Mouse (Mus musculus): Measurements from ENCODE around the gene Il10ra.

DNA sequence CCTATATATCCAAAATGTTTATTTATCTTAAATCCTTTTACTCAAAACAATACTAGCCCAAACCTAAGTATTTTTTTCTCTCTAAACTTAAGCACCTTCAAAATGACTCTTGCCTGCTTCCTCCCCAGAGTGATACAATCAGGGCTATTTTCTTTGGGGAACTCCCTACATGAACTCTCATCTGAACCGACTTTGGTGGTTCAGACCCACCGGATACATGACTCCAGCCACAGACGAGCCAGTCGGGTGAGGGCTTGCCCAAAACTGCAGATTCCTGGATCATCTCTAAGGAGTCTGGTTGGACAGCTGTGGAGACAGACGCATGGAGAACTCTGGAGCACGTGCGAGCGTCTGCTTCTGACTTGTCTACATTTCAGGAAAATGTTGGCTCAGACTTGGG, 39.6 kb downstream of the Il10ra start:
- no peak for TF ChIP-seq POLR2A (IDR thresholded peaks at IDR 0.05; ENCODE audit: control insufficient read depth, low read depth, low read length)
- TF ChIP-seq CTCF (IDR thresholded peaks at IDR 0.05; ENCODE audit: control insufficient read depth, insufficient read depth, insufficient replicate concordance, low read depth, low read length), result no peak

Data from testis, adult 2 months (tissue).